Mouse (Mus musculus) kidney, embryonic 14.5 days (tissue): ENCODE data around the gene Rims1. TPM values are rescaled to one million over a fixed set of nuclear protein-coding genes. Genes with fewer than 3 reads are reported as not detected.

Experiments
- ATAC-seq: fragments of 200-750 bp; cut with Nextera tagmentation; 2 replicates; pipeline ENCODE4 v1.8.0; 2017; ENCODE audit warnings: moderate number of reproducible peaks, mild to moderate bottlenecking, moderate TSS enrichment, moderate library complexity; ENCODE audit not compliant: low FRiP score, low TSS enrichment
- H3K27ac ChIP-seq: fragments of 300-500 bp; sonication (generic); 2 replicates; pipeline ENCODE4 v1.5.1; 2014; ENCODE audit warnings: low read depth, mild to moderate bottlenecking, low read length, moderate library complexity, mixed read lengths
- H3K27me3 ChIP-seq: fragments of 300-500 bp; sonication (generic); 2 replicates; pipeline ENCODE4 v1.6.1; 2014; ENCODE audit warnings: mild to moderate bottlenecking, low read length; ENCODE audit not compliant: control insufficient read depth, insufficient read depth
- H3K36me3 ChIP-seq: fragments of 300-500 bp; sonication (generic); 2 replicates; pipeline ENCODE4 v1.6.1; 2014; ENCODE audit warnings: low read length, mixed read lengths; ENCODE audit not compliant: control insufficient read depth, insufficient read depth
- H3K4me1 ChIP-seq: fragments of 300-500 bp; sonication (generic); 2 replicates; pipeline ENCODE4 v1.6.1; 2014; ENCODE audit warnings: low read length, mixed read lengths; ENCODE audit not compliant: control insufficient read depth, insufficient read depth
- H3K4me2 ChIP-seq: fragments of 300-500 bp; sonication (generic); replicated peaks from 2 replicates; pipeline ENCODE4 v1.6.1; 2014; ENCODE audit warnings: low read depth, mild to moderate bottlenecking, low read length
- H3K4me3 ChIP-seq: fragments of 300-500 bp; sonication (generic); 2 replicates; pipeline ENCODE4 v1.5.1; 2014; ENCODE audit warnings: mild to moderate bottlenecking, low read length
- H3K9ac ChIP-seq: fragments of 300-500 bp; sonication (generic); 2 replicates; pipeline ENCODE4 v1.6.1; 2014; ENCODE audit warnings: low read depth, mild to moderate bottlenecking, low read length, moderate library complexity
- H3K9me3 ChIP-seq: fragments of 300-500 bp; sonication (generic); 2 replicates; pipeline ENCODE4 v1.6.1; 2016; ENCODE audit warnings: low read length; ENCODE audit not compliant: control insufficient read depth
- whole genome bisulfite sequencing: fragments of 180-500 bp; shearing (Covaris S2); extraction: QIAGEN DNeasy Blood & Tissue Kit; methylation state at CpG from one replicate; pipeline ENCODE4 v1.1.7; 2014; 5-methylcytosine and 5-hydroxymethylcytosine counted together
- polyA plus RNA-seq: library from polyadenylated mRNA; unstranded; fragments of >200 nt; fragmentation: Nextera tagmentation; extraction: Ambion mirVana; gene quantifications from 2 replicates; pipeline ENCODE4 v1.2.1, GENCODE M21; 2014

Rims1 gene
- polyA plus RNA-seq, 1 experiment from 2014 or later = 0.93 TPM

- H3K27ac ChIP-seq = no peak overlapping the region
- WGBS = 69% methylated on average over 4 of the region's 4 CpGs
- no peaks in the 10 kb centered on the region for H3K27me3 ChIP-seq
- ATAC-seq = no peak
- H3K36me3 ChIP-seq = no peaks in the 10 kb centered on the region
- H3K9me3 ChIP-seq = no peaks in the 10 kb centered on the region
- no peak overlapping the region for H3K9ac ChIP-seq
- H3K4me1 ChIP-seq = no peaks in the 10 kb centered on the region
- no peak overlapping the region for H3K4me3 ChIP-seq
- H3K4me2 ChIP-seq = no peak overlapping the region
These were observed 77.6 kb downstream of the Rims1 start for GRCm38 (mm10) chr1:22728207-22728606.

- no peak for ATAC-seq
- H3K9me3 ChIP-seq = no peaks in the 10 kb centered on the region
- H3K4me1 ChIP-seq = no peaks in the 10 kb centered on the region
- no peak overlapping the region for H3K9ac ChIP-seq
- no peaks in the 10 kb centered on the region for H3K36me3 ChIP-seq
- H3K27me3 ChIP-seq = no peaks in the 10 kb centered on the region
- no peak overlapping the region for H3K4me2 ChIP-seq
- H3K4me3 ChIP-seq = no peak overlapping the region
- no peak overlapping the region for H3K27ac ChIP-seq
These were observed 84.1 kb downstream of the Rims1 start for GRCm38 (mm10) chr1:22721706-22722105.

GRCm38 (mm10) chr1:22720714-22721113 is 85.1 kb downstream of the Rims1 start:
- H3K36me3 ChIP-seq = no peaks in the 10 kb centered on the region
- H3K27me3 ChIP-seq = no peaks in the 10 kb centered on the region
- 56% methylated on average over 2 of the region's 2 CpGs for WGBS
- no peak overlapping the region for H3K27ac ChIP-seq
- no peak for ATAC-seq
- H3K4me1 ChIP-seq = no peaks in the 10 kb centered on the region
- H3K4me2 ChIP-seq = no peak overlapping the region
- H3K9me3 ChIP-seq = no peaks in the 10 kb centered on the region
- H3K4me3 ChIP-seq = no peak overlapping the region
- no peak overlapping the region for H3K9ac ChIP-seq

- no peak for ATAC-seq
- H3K4me2 ChIP-seq = no peak overlapping the region
- 64% methylated on average over 2 of the region's 2 CpGs for WGBS
- no peaks in the 10 kb centered on the region for H3K27me3 ChIP-seq
- no peaks in the 10 kb centered on the region for H3K36me3 ChIP-seq
- no peak overlapping the region for H3K27ac ChIP-seq
- H3K9ac ChIP-seq = no peak overlapping the region
- no peaks in the 10 kb centered on the region for H3K9me3 ChIP-seq
- H3K4me3 ChIP-seq = no peak overlapping the region
- no peaks in the 10 kb centered on the region for H3K4me1 ChIP-seq
These were observed 96.3 kb downstream of the Rims1 start for GRCm38 (mm10) chr1:22709461-22709860.

- H3K36me3 ChIP-seq = no peaks in the 10 kb centered on the region
- no peaks in the 10 kb centered on the region for H3K4me1 ChIP-seq
- H3K27me3 ChIP-seq = no peaks in the 10 kb centered on the region
- no peak overlapping the region for H3K27ac ChIP-seq
- no peak overlapping the region for H3K9ac ChIP-seq
- no peak overlapping the region for H3K4me2 ChIP-seq
- H3K4me3 ChIP-seq = no peak overlapping the region
- ATAC-seq = no peak
- H3K9me3 ChIP-seq = no peaks in the 10 kb centered on the region
- WGBS = 27% methylated on average over 1 of the region's 1 CpGs
These were observed 110.7 kb downstream of the Rims1 start for GRCm38 (mm10) chr1:22695046-22695445.

- no peaks in the 10 kb centered on the region for H3K4me1 ChIP-seq
- no peaks in the 10 kb centered on the region for H3K36me3 ChIP-seq
- no peaks in the 10 kb centered on the region for H3K27me3 ChIP-seq
- no peak overlapping the region for H3K4me3 ChIP-seq
- no peak overlapping the region for H3K9ac ChIP-seq
- no peak for ATAC-seq
- 68% methylated on average over 2 of the region's 2 CpGs for WGBS
- no peak overlapping the region for H3K27ac ChIP-seq
- H3K9me3 ChIP-seq = no peaks in the 10 kb centered on the region
- H3K4me2 ChIP-seq = no peak overlapping the region
These were observed 111.3 kb downstream of the Rims1 start for GRCm38 (mm10) chr1:22694514-22694913.

GRCm38 (mm10) chr1:22683455-22683854 is 122.3 kb downstream of the Rims1 start:
- no peaks in the 10 kb centered on the region for H3K36me3 ChIP-seq
- H3K27me3 ChIP-seq = no peaks in the 10 kb centered on the region
- H3K4me3 ChIP-seq = no peak overlapping the region
- ATAC-seq = no peak
- no peaks in the 10 kb centered on the region for H3K9me3 ChIP-seq
- no peak overlapping the region for H3K4me2 ChIP-seq
- H3K9ac ChIP-seq = no peak overlapping the region
- H3K4me1 ChIP-seq = no peaks in the 10 kb centered on the region
- H3K27ac ChIP-seq = no peak overlapping the region
- 88% methylated on average over 4 of the region's 4 CpGs for WGBS

GRCm38 (mm10) chr1:22664196-22664595 is 141.6 kb downstream of the Rims1 start:
- H3K27me3 ChIP-seq = no peaks in the 10 kb centered on the region
- H3K4me3 ChIP-seq = no peak overlapping the region
- ATAC-seq = no peak
- no peak overlapping the region for H3K27ac ChIP-seq
- H3K36me3 ChIP-seq = no peaks in the 10 kb centered on the region
- no peaks in the 10 kb centered on the region for H3K9me3 ChIP-seq
- H3K4me2 ChIP-seq = no peak overlapping the region
- no peaks in the 10 kb centered on the region for H3K4me1 ChIP-seq
- WGBS = 89% methylated on average over 6 of the region's 6 CpGs
- H3K9ac ChIP-seq = no peak overlapping the region

GRCm38 (mm10) chr1:22661825-22662224 is 144.0 kb downstream of the Rims1 start:
- no peaks in the 10 kb centered on the region for H3K9me3 ChIP-seq
- ATAC-seq = no peak
- no peak overlapping the region for H3K27ac ChIP-seq
- 87% methylated on average over 3 of the region's 3 CpGs for WGBS
- no peaks in the 10 kb centered on the region for H3K27me3 ChIP-seq
- H3K4me2 ChIP-seq = no peak overlapping the region
- H3K4me3 ChIP-seq = no peak overlapping the region
- H3K36me3 ChIP-seq = no peaks in the 10 kb centered on the region
- H3K4me1 ChIP-seq = no peaks in the 10 kb centered on the region
- no peak overlapping the region for H3K9ac ChIP-seq

- Histone ChIP-seq H3K4me3 (no peak overlapping the region), H3K9me3 (no peaks in the 10 kb centered on the region), H3K4me1 (no peaks in the 10 kb centered on the region), H3K9ac (no peak overlapping the region), H3K4me2 (no peak overlapping the region), H3K27me3 (no peaks in the 10 kb centered on the region), H3K36me3 (no peaks in the 10 kb centered on the region), H3K27ac (no peak overlapping the region)
- no peak for ATAC-seq
These were observed 149.8 kb downstream of the Rims1 start for GRCm38 (mm10) chr1:22655983-22656382.
